In genomic region chr16:13448051-13448705, GRCm38 (mm10) we compare ENCODE assay signal across 8 mouse cellular contexts.
DNase-seq lines count a peak whose midpoint lies in the region; ATAC-seq lines count a peak whose summit lies in the region.

No protein-coding gene starts in this region.

- intact Hi-C loops in heart, postnatal 14 days (cut with DNase I) = loop anchor here (5.0 to 10.0 kb wide), 2 partner anchors 164 to 287 kb away; partner anchors contain the start of gene Pla2g10

- peak overlapping the region; percentile 82 for H3K9ac ChIP-seq in forebrain, embryonic 12.5 days
- H3K9ac ChIP-seq in limb, embryonic 12.5 days (replicated peaks) = peak overlapping the region; percentile 89
- H3K9ac ChIP-seq in midbrain, embryonic 15.5 days = peak overlapping the region; percentile 87

- peak; percentile 45 to 60 for DNase-seq in cerebellum, adult 18-20 months
- DNase-seq in adrenal gland, postnatal 10 days = peak; percentile 79
- DNase-seq in heart, postnatal 14 days = peak; percentile 53 to 62
- peak; percentile 51 for DNase-seq in testis, postnatal 14 days (ENCODE audit: low spot score)

- H3K9me3 ChIP-seq in forebrain, embryonic 12.5 days = no peaks in the 10 kb centered on the region
- H3K9me3 ChIP-seq in limb, embryonic 12.5 days = no peaks in the 10 kb centered on the region
- H3K9me3 ChIP-seq in midbrain, embryonic 15.5 days = no peaks in the 10 kb centered on the region

- H3K4me3 ChIP-seq in forebrain, embryonic 12.5 days (replicated peaks) = peak overlapping the region; percentile 81
- H3K4me3 ChIP-seq in limb, embryonic 12.5 days (replicated peaks) = peak overlapping the region; percentile 83
- peak overlapping the region; percentile 88 for H3K4me3 ChIP-seq in midbrain, embryonic 15.5 days

- peaks cover 96% of the 10 kb centered on the region for H3K27me3 ChIP-seq in forebrain, embryonic 12.5 days
- H3K27me3 ChIP-seq in limb, embryonic 12.5 days = peaks cover 72% of the 10 kb centered on the region
- H3K27me3 ChIP-seq in midbrain, embryonic 15.5 days (replicated peaks) = peaks cover 6% of the 10 kb centered on the region

- H3K4me2 ChIP-seq in forebrain, embryonic 12.5 days = peak overlapping the region; percentile 100
- H3K4me2 ChIP-seq in limb, embryonic 12.5 days = peak overlapping the region; percentile 99
- H3K4me2 ChIP-seq in midbrain, embryonic 15.5 days = peak overlapping the region; percentile 99

- ATAC-seq in cerebellum, adult (ENCODE audit: insufficient number of reproducible peaks, low FRiP score, low TSS enrichment) = no peak
- ATAC-seq in forebrain, embryonic 12.5 days (ENCODE audit: low FRiP score) = peak; percentile 65; the same call in 1 of the 2 replicates
- peak; percentile 44; the same call in 1 of the 2 replicates for ATAC-seq in limb, embryonic 12.5 days (ENCODE audit: insufficient number of reproducible peaks, insufficient read depth, low FRiP score, low TSS enrichment, low read depth)
- peak; percentile 59 for ATAC-seq in midbrain, embryonic 15.5 days (replicated peaks)

- H3K4me1 ChIP-seq in forebrain, embryonic 12.5 days = peaks cover 53% of the 10 kb centered on the region
- peaks cover 25% of the 10 kb centered on the region for H3K4me1 ChIP-seq in limb, embryonic 12.5 days (replicated peaks)
- peaks cover 45% of the 10 kb centered on the region for H3K4me1 ChIP-seq in midbrain, embryonic 15.5 days

- under 1% methylated on average over 52 of the region's 52 CpGs for WGBS in forebrain, embryonic 12.5 days
- under 1% methylated on average over 52 of the region's 52 CpGs for WGBS in limb, embryonic 12.5 days
- WGBS in midbrain, embryonic 15.5 days = under 1% methylated on average over 51 of the region's 52 CpGs

- no peaks in the 10 kb centered on the region for H3K36me3 ChIP-seq in forebrain, embryonic 12.5 days (replicated peaks)
- H3K36me3 ChIP-seq in limb, embryonic 12.5 days = no peaks in the 10 kb centered on the region
- H3K36me3 ChIP-seq in midbrain, embryonic 15.5 days (replicated peaks) = no peaks in the 10 kb centered on the region

- no peak overlapping the region for H3K27ac ChIP-seq in forebrain, embryonic 12.5 days
- no peak overlapping the region for H3K27ac ChIP-seq in limb, embryonic 12.5 days
- H3K27ac ChIP-seq in midbrain, embryonic 15.5 days = 0 out of 2 replicates have a peak overlapping the region, but pooled peaks have one; percentile 25
